Mouse (Mus musculus) B cell, adult (primary cell): ENCODE data around the gene Htr1a. TPM values are rescaled to one million over a fixed set of nuclear protein-coding genes. Genes with fewer than 3 reads are reported as not detected.

Source experiments
- total RNA-seq: library from RNA; stranded (reverse); gene quantifications from 4 replicates; pipeline ENCODE4 v1.2.4, GENCODE M21; 2023; ENCODE audit not compliant: inconsistent age

Htr1a gene
- not detected in 4 replicates for total RNA-seq

GRCm38 (mm10) chr13:105443339-105443738, at the start of gene Htr1a:
TSS of gene Htr1a (plus strand) at chr13:105443639.

Other genes starting within 250 kb of the Htr1a start
- gene Rnf180, start 148.8 kb upstream of the Htr1a start, total RNA-seq = not detected in 4 replicates